Mouse (Mus musculus) limb, embryonic 14.5 days (tissue): ENCODE measurements around the gene Hipk3. TPM values are rescaled to one million over a fixed set of nuclear protein-coding genes. Genes with fewer than 3 reads are reported as not detected.

Experiments
- ATAC-seq: fragments of 200-750 bp; cut with Nextera tagmentation; 2 replicates; pipeline ENCODE4 v1.8.0; 2017; ENCODE audit warnings: low read depth, moderate number of reproducible peaks, moderate TSS enrichment; ENCODE audit not compliant: low FRiP score
- DNase-seq: peaks from one replicate; pipeline ENCODE4 v3.0.0-alpha.2; 2015; ENCODE audit warnings: low spot score
- H3K27ac ChIP-seq: fragments of 300-500 bp; sonication (generic); replicated peaks from 2 replicates; pipeline ENCODE4 v1.5.1; 2014; ENCODE audit warnings: low read depth, mild to moderate bottlenecking, low read length, moderate library complexity, mixed read lengths
- H3K27me3 ChIP-seq: fragments of 300-500 bp; sonication (generic); 2 replicates; pipeline ENCODE4 v1.6.1; 2014; ENCODE audit warnings: low read length, mixed read lengths; ENCODE audit not compliant: control insufficient read depth, insufficient read depth
- H3K36me3 ChIP-seq: fragments of 300-500 bp; sonication (generic); 2 replicates; pipeline ENCODE4 v1.6.1; 2014; ENCODE audit warnings: mild to moderate bottlenecking, low read length, moderate library complexity, mixed read lengths; ENCODE audit not compliant: control insufficient read depth, insufficient read depth
- H3K4me1 ChIP-seq: fragments of 300-500 bp; sonication (generic); 2 replicates; pipeline ENCODE4 v1.6.1; 2014; ENCODE audit warnings: antibody characterized with exemption, low read length, mixed read lengths; ENCODE audit not compliant: control insufficient read depth, insufficient read depth
- H3K4me2 ChIP-seq: fragments of 300-500 bp; sonication (generic); replicated peaks from 2 replicates; pipeline ENCODE4 v1.6.1; 2014; ENCODE audit warnings: low read depth, mild to moderate bottlenecking, low read length, moderate library complexity; ENCODE audit not compliant: severe bottlenecking
- H3K4me3 ChIP-seq: fragments of 300-500 bp; sonication (generic); replicated peaks from 2 replicates; pipeline ENCODE4 v1.5.1; 2014; ENCODE audit warnings: low read length
- H3K9ac ChIP-seq: fragments of 300-500 bp; sonication (generic); 2 replicates; pipeline ENCODE4 v1.6.1; 2014; ENCODE audit warnings: mild to moderate bottlenecking, low read depth, low read length, moderate library complexity; ENCODE audit not compliant: severe bottlenecking
- H3K9me3 ChIP-seq: fragments of 300-500 bp; sonication (generic); 2 replicates; pipeline ENCODE4 v1.6.1; 2016; ENCODE audit warnings: low read length; ENCODE audit not compliant: control insufficient read depth
- POLR2A ChIP-seq: fragments of 200-500 bp; IDR thresholded peaks from 2 replicates; pipeline ENCODE4 v1.8.0; 2012; ENCODE audit warnings: inconsistent platforms, mild to moderate bottlenecking, moderate library complexity, borderline replicate concordance; ENCODE audit not compliant: insufficient read depth, insufficient read length; ENCODE audit errors: extremely low read depth
- WGBS: fragments of 180-500 bp; shearing (Covaris S2); extraction: QIAGEN DNeasy Blood & Tissue Kit; methylation state at CpG from one replicate; pipeline ENCODE4 v1.1.7; 2014; 5-methylcytosine and 5-hydroxymethylcytosine counted together
- polyA plus RNA-seq, 2 experiments: library from polyadenylated mRNA; depleted of rRNA in 1 of 2; stranded (reverse) in 1 of 2; unstranded in 1 of 2; fragments of >200 nt; fragmentation: Nextera tagmentation in 1 of 2; extraction: Ambion mirVana in 1 of 2; gene quantifications; 2 replicates each; pipeline versions ENCODE4 v1.2.1 to v1.2.3; 2012 to 2014

The Hipk3 gene
- polyA plus RNA-seq, 2 experiments: 26.2 to 31.4 TPM

DNA sequence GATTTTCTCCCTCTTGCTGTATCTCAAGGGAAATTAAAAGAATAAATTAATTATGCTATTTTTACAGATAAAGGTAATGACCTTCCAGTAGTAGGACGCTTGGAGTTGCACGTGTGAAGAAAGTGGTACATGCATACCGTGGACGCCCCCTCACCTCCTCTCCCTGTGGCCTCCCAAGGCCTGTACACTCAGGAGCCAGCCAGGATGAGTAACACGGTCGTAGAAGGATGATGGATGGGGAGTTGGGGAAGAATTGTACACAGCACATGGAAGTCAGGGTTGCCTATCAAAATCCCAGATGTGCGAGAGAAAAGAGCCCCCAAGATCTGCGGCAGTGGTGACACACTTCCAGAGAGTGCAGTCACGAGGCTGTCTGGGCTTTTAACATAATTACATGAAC, 98.3 kb downstream of the Hipk3 start:
- no peak overlapping the region for H3K4me2 ChIP-seq
- ATAC-seq (no peak), DNase-seq (no peak)
- TF ChIP-seq POLR2A: no peak
- H3K9ac ChIP-seq: no peak overlapping the region
- H3K9me3 ChIP-seq: no peaks in the 10 kb centered on the region
- no peaks in the 10 kb centered on the region for H3K4me1 ChIP-seq
- WGBS: 75% methylated on average over 9 of the region's 9 CpGs
- no peaks in the 10 kb centered on the region for H3K27me3 ChIP-seq
- H3K4me3 ChIP-seq: no peak overlapping the region
- no peak overlapping the region for H3K27ac ChIP-seq
- no peaks in the 10 kb centered on the region for H3K36me3 ChIP-seq

DNA sequence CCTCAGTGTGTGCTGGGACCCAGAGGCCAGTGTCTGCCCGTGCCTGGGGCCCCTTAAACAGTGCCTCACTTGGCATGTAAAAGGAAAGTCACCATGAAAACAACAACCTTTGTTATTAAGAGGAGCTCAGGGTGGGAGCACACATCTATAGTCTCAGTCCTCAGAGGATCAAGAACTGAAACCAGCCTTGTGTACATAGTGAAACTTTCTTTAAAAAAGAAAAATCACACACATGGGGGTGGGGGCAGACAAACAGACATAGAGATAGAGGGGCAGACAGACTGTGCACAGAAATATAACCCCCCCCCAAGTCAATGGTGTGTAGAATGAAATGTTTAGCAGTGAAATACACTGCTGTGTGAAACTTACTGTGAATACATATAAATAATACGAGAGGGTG, 99.5 kb downstream of the Hipk3 start:
- H3K27ac ChIP-seq: no peak overlapping the region
- no peaks in the 10 kb centered on the region for H3K4me1 ChIP-seq
- no peak for TF ChIP-seq POLR2A
- H3K9me3 ChIP-seq: no peaks in the 10 kb centered on the region
- H3K4me3 ChIP-seq: no peak overlapping the region
- ATAC-seq (no peak), DNase-seq (no peak)
- WGBS: 70% methylated on average over 2 of the region's 2 CpGs
- no peak overlapping the region for H3K4me2 ChIP-seq
- H3K36me3 ChIP-seq: no peaks in the 10 kb centered on the region
- H3K9ac ChIP-seq: no peak overlapping the region
- no peaks in the 10 kb centered on the region for H3K27me3 ChIP-seq

DNA sequence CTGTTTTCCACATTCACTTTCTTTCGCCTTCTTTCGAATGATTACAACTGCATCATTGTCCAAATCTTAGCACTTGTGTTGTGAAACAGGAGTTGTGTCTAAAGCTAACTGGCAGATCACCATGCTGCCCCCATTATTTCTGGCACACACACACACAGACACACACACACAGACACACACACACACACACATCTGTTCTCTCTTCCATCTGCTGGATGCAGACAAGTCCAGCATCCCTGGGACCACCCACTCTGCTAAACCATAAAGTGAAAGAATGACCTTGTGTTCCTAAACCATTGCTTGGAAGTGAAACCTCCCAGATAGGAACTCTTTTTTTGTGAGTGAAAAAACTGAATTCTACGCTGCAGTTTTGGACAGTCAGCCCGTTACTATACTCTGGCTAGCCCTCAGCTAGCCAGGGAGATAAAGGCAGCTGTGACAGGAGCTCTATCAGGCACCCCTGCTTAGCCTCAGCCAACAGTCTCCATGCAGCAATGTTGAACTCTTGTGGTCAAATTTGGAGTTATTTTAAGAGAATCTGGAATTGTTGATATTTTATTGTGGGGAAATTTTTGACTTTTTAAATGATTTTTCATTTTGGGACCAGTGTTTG, 101.4 kb downstream of the Hipk3 start:
- WGBS: 61% methylated on average over 4 of the region's 4 CpGs
- H3K4me1 ChIP-seq: no peaks in the 10 kb centered on the region
- DNase-seq (no peak), ATAC-seq (no peak)
- no peak overlapping the region for H3K9ac ChIP-seq
- H3K27ac ChIP-seq: no peak overlapping the region
- no peak overlapping the region for H3K4me2 ChIP-seq
- H3K27me3 ChIP-seq: no peaks in the 10 kb centered on the region
- TF ChIP-seq POLR2A: no peak
- H3K4me3 ChIP-seq: no peak overlapping the region
- no peaks in the 10 kb centered on the region for H3K36me3 ChIP-seq
- H3K9me3 ChIP-seq: no peaks in the 10 kb centered on the region

DNA sequence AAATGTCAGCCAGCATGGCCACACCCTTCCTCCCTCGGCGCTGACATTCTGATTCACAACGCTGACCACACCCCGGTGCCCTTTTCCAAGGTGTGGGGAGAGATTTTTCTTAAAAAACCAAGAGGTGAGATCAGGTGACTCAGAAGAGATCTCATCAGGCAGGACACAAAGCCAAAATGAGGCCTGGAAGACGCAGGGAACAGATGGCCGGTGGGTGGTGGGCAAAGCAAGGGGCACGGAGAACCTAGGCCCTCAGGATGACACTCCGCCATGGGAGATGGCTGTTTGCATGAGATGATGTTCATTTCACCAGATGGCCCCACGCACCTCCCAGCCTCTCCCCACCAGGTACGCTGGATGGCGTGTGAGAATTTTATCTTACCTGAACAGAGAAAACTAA, 105.0 kb downstream of the Hipk3 start:
- H3K27ac ChIP-seq: no peak overlapping the region
- H3K4me2 ChIP-seq: no peak overlapping the region
- no peaks in the 10 kb centered on the region for H3K4me1 ChIP-seq
- DNase-seq (no peak), ATAC-seq (no peak)
- no peak overlapping the region for H3K9ac ChIP-seq
- no peaks in the 10 kb centered on the region for H3K27me3 ChIP-seq
- TF ChIP-seq POLR2A: no peak
- no peak overlapping the region for H3K4me3 ChIP-seq
- WGBS: 91% methylated on average over 11 of the region's 11 CpGs
- no peaks in the 10 kb centered on the region for H3K9me3 ChIP-seq
- no peaks in the 10 kb centered on the region for H3K36me3 ChIP-seq

DNA sequence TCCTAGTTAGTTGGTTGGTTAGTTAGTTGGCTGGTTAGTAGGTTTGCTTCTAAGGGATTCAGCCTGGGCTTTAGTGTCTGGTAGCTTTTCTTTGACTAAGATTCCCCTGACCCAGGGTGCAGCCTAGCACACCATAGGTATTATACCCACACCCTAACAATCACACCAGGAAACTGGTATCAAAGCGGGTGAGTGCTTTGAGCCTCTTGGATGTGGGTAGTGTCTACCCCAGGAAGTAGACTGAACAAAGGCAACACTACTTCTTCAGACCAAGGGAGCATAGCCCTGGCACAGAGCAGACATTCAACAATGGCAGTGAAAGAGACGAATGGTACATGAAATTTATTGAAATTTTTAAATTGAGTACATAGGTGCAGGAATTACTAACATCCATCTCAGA, 108.3 kb downstream of the Hipk3 start:
- Histone ChIP-seq H3K27me3 (no peaks in the 10 kb centered on the region), H3K36me3 (no peaks in the 10 kb centered on the region), H3K9me3 (no peaks in the 10 kb centered on the region), H3K4me2 (no peak overlapping the region), H3K27ac (no peak overlapping the region), H3K4me3 (no peak overlapping the region), H3K9ac (no peak overlapping the region), H3K4me1 (no peaks in the 10 kb centered on the region)
- no peak for TF ChIP-seq POLR2A
- DNase-seq (no peak), ATAC-seq (no peak)
- WGBS: 74% methylated on average over 2 of the region's 2 CpGs

DNA sequence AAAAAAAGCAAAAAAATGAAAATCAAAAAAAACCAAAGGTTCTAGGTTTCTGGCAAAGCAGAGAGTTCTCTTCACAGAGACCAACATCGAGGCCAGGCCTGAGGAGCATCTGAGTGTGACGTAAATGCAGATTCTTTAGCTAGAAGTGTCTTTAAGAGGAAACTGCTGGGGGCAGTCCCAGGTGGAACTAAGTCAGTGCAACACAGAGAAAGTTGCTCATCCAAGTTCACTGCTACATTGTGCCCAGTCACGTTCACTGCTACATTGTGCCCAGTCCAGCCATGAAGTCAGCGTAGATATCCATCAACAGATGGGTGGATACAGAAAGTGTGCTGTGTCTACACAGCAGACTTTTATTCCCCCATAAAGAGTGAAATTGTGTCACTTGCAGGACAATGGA, 110.7 kb downstream of the Hipk3 start:
- Histone ChIP-seq H3K4me2 (no peak overlapping the region), H3K9me3 (no peaks in the 10 kb centered on the region), H3K9ac (no peak overlapping the region), H3K27me3 (no peaks in the 10 kb centered on the region), H3K4me1 (no peaks in the 10 kb centered on the region), H3K27ac (no peak overlapping the region), H3K36me3 (no peaks in the 10 kb centered on the region), H3K4me3 (no peak overlapping the region)
- WGBS: 81% methylated on average over 4 of the region's 4 CpGs
- DNase-seq: no peak
- TF ChIP-seq POLR2A: no peak
- no peak for ATAC-seq
